Mouse (Mus musculus) adrenal gland, postnatal 10 days (tissue): ENCODE results near the gene Cela1. TPM values are rescaled to one million over a fixed set of nuclear protein-coding genes. Genes with fewer than 3 reads are reported as not detected.

Experiments
- DNase-seq: peaks from one replicate; pipeline ENCODE4 v3.0.0; 2021; ENCODE audit warnings: mixed read lengths
- long read RNA-seq, 2 experiments: library from polyadenylated mRNA; stranded (forward); transcript quantifications; one replicate each; pipeline ENCODE4 v2.0.0; 2021
- total RNA-seq, 2 experiments: library from RNA; stranded (reverse); gene quantifications; 2 replicates each; pipeline ENCODE4 v1.2.3; 2021

The Cela1 gene
- 10 to 100 TPM; 22.1 to 23.9 TPM for total RNA-seq
- long read RNA-seq, experiment 1, transcript Cela1-201 (8 exons, 1,108 nt): major isoform, 6 of 29 reads
- long read RNA-seq, experiment 1, partial matches to known transcripts: 20 of 29 reads
- long read RNA-seq, experiment 1, other reads (novel, unspliced or antisense): 1 of 29 reads
- long read RNA-seq, experiment 2, transcript Cela1-206 (4 exons, 762 nt): minor isoform, 5 of 24 reads
- long read RNA-seq, experiment 2, transcript Cela1-201 (8 exons, 1,108 nt): major isoform, 10 of 24 reads
- long read RNA-seq, experiment 2, partial matches to known transcripts: 8 of 24 reads
- long read RNA-seq, experiment 2, other reads (novel, unspliced or antisense): 1 of 24 reads

- peak; percentile 51 for DNase-seq
Observed at GRCm38 (mm10) chr15:100687430-100687971, at the start of gene Cela1. TSS of gene Cela1 (minus strand) at chr15:100687921.

- no peak for DNase-seq
Observed at GRCm38 (mm10) chr15:100735953-100736300, 48.2 kb upstream of the Cela1 start.

GRCm38 (mm10) chr15:100735095-100735952 is 47.6 kb upstream of the Cela1 start:
- peak; percentile 43 for DNase-seq

- DNase-seq: no peak
Observed at GRCm38 (mm10) chr15:100732580-100732979, 44.9 kb upstream of the Cela1 start.

- no peak for DNase-seq
Observed at GRCm38 (mm10) chr15:100731081-100731480, 43.4 kb upstream of the Cela1 start.

- peak; percentile 35 for DNase-seq
Observed at GRCm38 (mm10) chr15:100729281-100729985, 41.7 kb upstream of the Cela1 start, which contains the start of gene Galnt6. TSS of gene Galnt6 (minus strand) at chr15:100729376.

- DNase-seq: no peak
Observed at GRCm38 (mm10) chr15:100728586-100728985, 40.9 kb upstream of the Cela1 start.

GRCm38 (mm10) chr15:100727834-100728233 is 40.1 kb upstream of the Cela1 start:
- no peak for DNase-seq

GRCm38 (mm10) chr15:100726721-100727120 is 39.0 kb upstream of the Cela1 start:
- no peak for DNase-seq

GRCm38 (mm10) chr15:100723505-100723904 is 35.8 kb upstream of the Cela1 start:
- no peak for DNase-seq

- no peak for DNase-seq
Observed at GRCm38 (mm10) chr15:100722564-100722963, 34.8 kb upstream of the Cela1 start.

- no peak for DNase-seq
Observed at GRCm38 (mm10) chr15:100722026-100722425, 34.3 kb upstream of the Cela1 start.

- DNase-seq: no peak
Observed at GRCm38 (mm10) chr15:100721445-100721844, 33.7 kb upstream of the Cela1 start.

- DNase-seq: no peak
Observed at GRCm38 (mm10) chr15:100720066-100720465, 32.3 kb upstream of the Cela1 start.

- no peak for DNase-seq
Observed at GRCm38 (mm10) chr15:100719217-100719616, 31.5 kb upstream of the Cela1 start.

GRCm38 (mm10) chr15:100718572-100718971 is 30.9 kb upstream of the Cela1 start:
- no peak for DNase-seq

- no peak for DNase-seq
Observed at GRCm38 (mm10) chr15:100717933-100718332, 30.2 kb upstream of the Cela1 start.

GRCm38 (mm10) chr15:100715399-100715993 is 27.8 kb upstream of the Cela1 start:
- no peak for DNase-seq

- DNase-seq: no peak
Observed at GRCm38 (mm10) chr15:100714470-100714869, 26.7 kb upstream of the Cela1 start.

GRCm38 (mm10) chr15:100710838-100711237 is 23.1 kb upstream of the Cela1 start:
- no peak for DNase-seq

- no peak for DNase-seq
Observed at GRCm38 (mm10) chr15:100708433-100709078, 20.8 kb upstream of the Cela1 start.
